Mouse (Mus musculus): Measurements from ENCODE around the gene Hrh2.

GRCm38 (mm10) chr13:54171761-54172160 lies 20.2 kb upstream of the Hrh2 start:
- TF ChIP-seq CTCF (conservative IDR thresholded peaks at IDR 0.05; ENCODE audit: low read length) (no peak), NANOG (IDR thresholded peaks at IDR 0.05; ENCODE audit: borderline replicate concordance, low read length) (no peak)
